Mouse (Mus musculus) midbrain, embryonic 15.5 days (tissue): Measurements from ENCODE around the gene Tmem170. TPM values are rescaled to one million over a fixed set of nuclear protein-coding genes. Genes with fewer than 3 reads are reported as not detected.
"Not testable (repeated sequence)": the region's sequence is repeated elsewhere in the genome, so short reads cannot be mapped to it uniquely, and the experiment has no call there.

Experiments used
- ATAC-seq: fragments of 200-750 bp; cut with Nextera tagmentation; replicated peaks from 2 replicates; pipeline ENCODE4 v1.8.0; 2017; ENCODE audit warnings: moderate TSS enrichment
- H3K27ac ChIP-seq: fragments of 300-500 bp; sonication (generic); 2 replicates; pipeline ENCODE4 v1.5.1; 2015; ENCODE audit warnings: mild to moderate bottlenecking, inconsistent platforms
- H3K27me3 ChIP-seq: fragments of 300-500 bp; sonication (generic); replicated peaks from 2 replicates; pipeline ENCODE4 v1.6.1; 2015; ENCODE audit warnings: inconsistent platforms
- H3K36me3 ChIP-seq: fragments of 300-500 bp; sonication (generic); replicated peaks from 2 replicates; pipeline ENCODE4 v1.6.1; 2015; ENCODE audit warnings: inconsistent platforms
- H3K4me1 ChIP-seq: fragments of 300-500 bp; sonication (generic); 2 replicates; pipeline ENCODE4 v1.6.1; 2015; ENCODE audit warnings: inconsistent platforms
- H3K4me2 ChIP-seq: fragments of 300-500 bp; sonication (generic); 2 replicates; pipeline ENCODE4 v1.6.1; 2015; ENCODE audit warnings: inconsistent platforms, mild to moderate bottlenecking, moderate library complexity
- H3K4me3 ChIP-seq: fragments of 300-500 bp; sonication (generic); 2 replicates; pipeline ENCODE4 v1.5.1; 2015; ENCODE audit warnings: mild to moderate bottlenecking, inconsistent platforms
- H3K9ac ChIP-seq: fragments of 300-500 bp; sonication (generic); 2 replicates; pipeline ENCODE4 v1.6.1; 2015; ENCODE audit warnings: mild to moderate bottlenecking, inconsistent platforms
- H3K9me3 ChIP-seq: fragments of 300-500 bp; sonication (generic); 2 replicates; pipeline ENCODE4 v1.6.1; 2016; ENCODE audit warnings: inconsistent platforms
- WGBS: fragments of 180-500 bp; shearing (Covaris S2); methylation state at CpG from one replicate; pipeline ENCODE4 v1.1.7; 2015; ENCODE audit warnings: mixed read lengths; 5-methylcytosine and 5-hydroxymethylcytosine counted together
- polyA plus RNA-seq: library from polyadenylated mRNA; unstranded; fragments of >200 nt; fragmentation: Nextera tagmentation; extraction: Ambion mirVana; gene quantifications from 2 replicates; pipeline ENCODE4 v1.2.1, GENCODE M21; 2015

The Tmem170 gene
- polyA plus RNA-seq, 1 experiment from 2014 or later: 3.7 TPM

DNA sequence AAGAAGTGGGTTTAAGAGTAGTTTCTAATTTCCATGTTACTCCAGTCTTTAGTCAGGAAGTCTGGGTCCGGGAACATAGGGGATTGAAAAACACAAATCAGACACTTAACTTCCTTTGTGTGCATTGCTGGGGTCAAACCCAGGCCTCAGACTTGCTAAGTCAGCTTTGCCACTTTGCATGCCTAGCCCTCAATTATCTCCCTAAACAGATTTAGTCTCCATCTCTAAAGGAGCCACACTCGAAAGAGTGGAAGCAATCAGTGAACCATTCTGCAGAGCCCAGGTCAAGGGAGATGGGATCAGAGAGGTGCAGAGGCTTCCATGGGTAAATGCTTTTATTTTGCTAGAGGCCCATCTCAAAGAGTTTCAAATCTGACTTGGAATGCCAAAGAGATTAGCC, 7.9 kb downstream of the Tmem170 start:
- Histone ChIP-seq H3K36me3 (no peaks in the 10 kb centered on the region), H3K27me3 (no peaks in the 10 kb centered on the region), H3K4me3 (no peak overlapping the region), H3K9me3 (no peaks in the 10 kb centered on the region), H3K9ac (no peak overlapping the region), H3K4me2 (no peak overlapping the region), H3K4me1 (no peaks in the 10 kb centered on the region), H3K27ac (no peak overlapping the region)
- no peak for ATAC-seq
- WGBS: 55% methylated on average over 2 of the region's 2 CpGs

DNA sequence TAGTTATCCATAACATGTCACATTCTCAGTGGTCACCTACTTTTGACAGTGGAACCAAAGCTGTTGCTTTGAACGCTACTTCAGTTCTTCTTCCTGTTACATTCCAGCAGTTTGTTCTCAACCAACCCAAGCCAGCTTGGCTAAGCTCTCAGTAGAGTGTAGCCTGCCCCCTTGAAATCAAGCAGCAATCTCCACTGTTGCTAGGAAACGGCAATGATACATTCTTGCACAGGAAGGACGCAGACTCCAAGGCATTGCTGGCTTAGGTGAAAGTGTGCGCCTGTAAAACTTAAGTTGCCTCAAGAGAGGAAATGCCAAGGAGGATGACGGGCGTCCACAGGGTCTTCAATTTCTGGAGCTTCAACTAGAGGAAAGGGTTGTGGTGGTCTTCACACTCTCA, 10.7 kb downstream of the Tmem170 start:
- Histone ChIP-seq H3K27me3 (no peaks in the 10 kb centered on the region), H3K9ac (no peak overlapping the region), H3K4me3 (no peak overlapping the region), H3K36me3 (no peaks in the 10 kb centered on the region), H3K27ac (no peak overlapping the region), H3K9me3 (no peaks in the 10 kb centered on the region), H3K4me2 (no peak overlapping the region), H3K4me1 (no peaks in the 10 kb centered on the region)
- ATAC-seq: no peak
- 89% methylated on average over 6 of the region's 6 CpGs for WGBS

- H3K27ac ChIP-seq: no peak overlapping the region
- no peaks in the 10 kb centered on the region for H3K36me3 ChIP-seq
- no peaks in the 10 kb centered on the region for H3K27me3 ChIP-seq
- H3K9ac ChIP-seq: no peak overlapping the region
- WGBS: 93% methylated on average over 8 of the region's 8 CpGs
- ATAC-seq: no peak
- no peaks in the 10 kb centered on the region for H3K4me1 ChIP-seq
- H3K4me3 ChIP-seq: no peak overlapping the region
- H3K4me2 ChIP-seq: no peak overlapping the region
- no peaks in the 10 kb centered on the region for H3K9me3 ChIP-seq
Observed at GRCm38 (mm10) chr8:111865130-111865852, 11.3 kb downstream of the Tmem170 start.

GRCm38 (mm10) chr8:111864648-111865047, 11.9 kb downstream of the Tmem170 start:
- Histone ChIP-seq H3K9ac (no peak overlapping the region), H3K4me2 (no peak overlapping the region), H3K4me3 (no peak overlapping the region), H3K27ac (no peak overlapping the region), H3K27me3 (no peaks in the 10 kb centered on the region), H3K9me3 (no peaks in the 10 kb centered on the region), H3K36me3 (no peaks in the 10 kb centered on the region), H3K4me1 (no peaks in the 10 kb centered on the region)
- ATAC-seq: no peak
- 94% methylated on average over 8 of the region's 8 CpGs for WGBS

DNA sequence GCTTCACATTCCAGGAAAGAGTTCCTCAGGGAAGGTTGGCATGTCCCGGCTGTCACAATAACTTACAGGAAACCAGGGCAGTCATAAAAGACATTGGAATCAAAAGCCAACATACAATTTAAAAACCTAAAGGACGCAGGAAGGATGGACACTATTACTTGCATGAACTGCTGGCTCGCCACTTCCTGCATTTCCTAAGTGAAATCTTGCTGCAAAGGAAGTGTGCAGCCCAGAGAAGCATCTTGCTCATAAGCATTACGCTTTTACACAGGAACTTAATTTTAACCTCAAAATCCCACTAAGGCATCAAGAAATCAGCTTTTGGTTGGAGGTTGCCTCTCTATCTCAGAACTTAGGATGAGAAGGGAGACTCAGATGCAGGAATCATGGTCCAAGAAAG, 13.3 kb downstream of the Tmem170 start:
- no peaks in the 10 kb centered on the region for H3K9me3 ChIP-seq
- H3K27ac ChIP-seq: no peak overlapping the region
- ATAC-seq: no peak
- WGBS: 85% methylated on average over 4 of the region's 4 CpGs
- H3K4me3 ChIP-seq: no peak overlapping the region
- H3K9ac ChIP-seq: no peak overlapping the region
- H3K4me1 ChIP-seq: no peaks in the 10 kb centered on the region
- H3K36me3 ChIP-seq: no peaks in the 10 kb centered on the region
- H3K27me3 ChIP-seq: no peaks in the 10 kb centered on the region
- no peak overlapping the region for H3K4me2 ChIP-seq

- H3K9me3 ChIP-seq: no peaks in the 10 kb centered on the region
- WGBS: 89% methylated on average over 12 of the region's 12 CpGs
- H3K4me2 ChIP-seq: no peak overlapping the region
- H3K4me3 ChIP-seq: no peak overlapping the region
- H3K36me3 ChIP-seq: no peaks in the 10 kb centered on the region
- peaks cover 18% of the 10 kb centered on the region for H3K4me1 ChIP-seq
- H3K27ac ChIP-seq: no peak overlapping the region
- no peak overlapping the region for H3K9ac ChIP-seq
- H3K27me3 ChIP-seq: no peaks in the 10 kb centered on the region
- no peak for ATAC-seq
Observed at GRCm38 (mm10) chr8:111855977-111856376, 20.6 kb downstream of the Tmem170 start.

- Histone ChIP-seq H3K9ac (peak within 1 kb of the TSS; percentile 87), H3K36me3 (no peaks in the 10 kb centered on the region), H3K27me3 (no peaks in the 10 kb centered on the region), H3K4me2 (peak within 1 kb of the TSS; percentile 86), H3K4me1 (peaks cover 19% of the 10 kb centered on the region), H3K4me3 (peak within 1 kb of the TSS; percentile 100), H3K9me3 (no peaks in the 10 kb centered on the region), H3K27ac (peak within 1 kb of the TSS; percentile 78)
- under 1% methylated on average over 53 of the region's 53 CpGs for WGBS
- ATAC-seq: peak; percentile 100
Observed at GRCm38 (mm10) chr8:111853861-111854501, 22.6 kb downstream of the Tmem170 start, which contains the start of gene Cfdp1. Gene Cfdp1 (minus strand): TSS chr8:111854291.

DNA sequence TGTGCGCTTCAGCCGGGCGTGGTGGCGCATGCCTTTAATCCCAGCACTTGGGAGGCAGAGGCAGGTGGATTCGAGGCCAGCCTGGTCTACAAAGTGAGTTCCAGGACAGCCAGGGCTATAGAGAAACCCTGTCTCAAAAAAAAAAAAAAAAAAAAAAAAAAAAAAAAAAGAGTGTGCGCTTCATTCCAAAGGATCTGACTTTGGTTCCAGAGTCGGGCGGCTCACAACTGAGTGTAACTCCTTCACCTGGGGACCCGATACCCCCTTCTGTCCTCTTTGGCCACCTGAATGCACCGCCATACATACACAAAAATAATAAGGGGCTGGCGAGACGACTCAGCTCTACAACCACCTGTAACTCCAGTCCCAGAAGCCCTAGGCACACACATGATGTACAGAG, 23.3 kb downstream of the Tmem170 start:
- peaks cover 19% of the 10 kb centered on the region for H3K4me1 ChIP-seq
- not testable (repeated sequence) for ATAC-seq, H3K27ac ChIP-seq, H3K36me3 ChIP-seq, H3K9me3 ChIP-seq, H3K27me3 ChIP-seq
- peak overlapping the region; percentile 86 for H3K4me2 ChIP-seq
- H3K4me3 ChIP-seq: peak overlapping the region; percentile 100
- H3K9ac ChIP-seq: peak overlapping the region; percentile 87; the same call in 1 of the 2 replicates
- 63% methylated on average over 12 of the region's 12 CpGs for WGBS

GRCm38 (mm10) chr8:111846746-111847145, 29.8 kb downstream of the Tmem170 start:
- Histone ChIP-seq H3K4me2 (no peak overlapping the region), H3K36me3 (peaks cover 5% of the 10 kb centered on the region; the same call in 1 of the 2 replicates), H3K4me3 (no peak overlapping the region), H3K9me3 (no peaks in the 10 kb centered on the region), H3K4me1 (0 out of 2 replicates have a peak, but pooled peaks cover 6% of the 10 kb centered on the region), H3K27ac (no peak overlapping the region), H3K27me3 (no peaks in the 10 kb centered on the region), H3K9ac (no peak overlapping the region)
- 95% methylated on average over 6 of the region's 6 CpGs for WGBS
- no peak for ATAC-seq

DNA sequence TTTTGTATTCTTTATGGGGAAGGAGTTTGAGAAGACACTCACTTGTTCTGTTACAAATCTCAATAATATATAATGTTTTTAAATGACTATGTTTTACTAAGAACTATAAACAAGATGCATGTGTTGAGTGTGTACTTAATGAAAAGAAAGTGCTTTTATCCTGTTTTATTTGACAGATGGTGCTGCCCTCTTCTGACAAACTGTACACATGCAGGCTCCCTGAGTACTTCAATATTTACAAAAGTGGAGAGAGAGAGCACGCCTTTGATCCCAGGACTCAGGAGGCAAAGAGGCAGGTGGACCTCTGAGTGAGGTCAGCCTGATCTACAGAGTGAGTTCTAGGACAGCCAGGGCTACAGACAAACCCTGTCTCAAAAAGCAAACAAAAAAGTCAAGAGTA, 41.0 kb downstream of the Tmem170 start:
- peaks cover 26% of the 10 kb centered on the region for H3K36me3 ChIP-seq
- WGBS: 46% methylated on average over 1 of the region's 1 CpGs
- H3K27me3 ChIP-seq: no peaks in the 10 kb centered on the region
- no peak overlapping the region for H3K27ac ChIP-seq
- no peaks in the 10 kb centered on the region for H3K9me3 ChIP-seq
- no peak overlapping the region for H3K4me2 ChIP-seq
- no peaks in the 10 kb centered on the region for H3K4me1 ChIP-seq
- no peak overlapping the region for H3K9ac ChIP-seq
- H3K4me3 ChIP-seq: no peak overlapping the region
- ATAC-seq: no peak

DNA sequence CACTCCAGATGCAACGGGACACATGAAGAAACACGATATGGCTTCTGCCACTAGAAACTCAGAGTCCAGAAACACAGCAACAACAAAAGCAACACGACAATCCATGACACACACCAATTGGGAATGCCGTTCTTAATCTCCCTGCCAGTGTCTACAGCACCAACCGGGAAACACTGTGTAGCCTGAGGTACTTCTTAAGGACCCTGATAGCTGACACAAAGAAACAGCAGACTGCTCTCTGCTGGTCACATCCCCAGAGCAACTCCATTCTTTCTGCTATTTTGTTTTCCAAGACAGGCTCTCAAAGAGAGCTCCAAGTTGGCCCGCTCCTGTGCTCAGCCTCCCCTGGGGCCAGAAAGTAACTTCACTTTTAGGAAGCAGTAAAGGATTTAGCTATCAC, 42.5 kb downstream of the Tmem170 start:
- H3K4me2 ChIP-seq: no peak overlapping the region
- no peak overlapping the region for H3K9ac ChIP-seq
- H3K27ac ChIP-seq: no peak overlapping the region
- 72% methylated on average over 6 of the region's 6 CpGs for WGBS
- H3K36me3 ChIP-seq: peaks cover 35% of the 10 kb centered on the region
- no peaks in the 10 kb centered on the region for H3K4me1 ChIP-seq
- H3K27me3 ChIP-seq: no peaks in the 10 kb centered on the region
- ATAC-seq: no peak
- H3K9me3 ChIP-seq: no peaks in the 10 kb centered on the region
- no peak overlapping the region for H3K4me3 ChIP-seq

GRCm38 (mm10) chr8:111832983-111833382, 43.6 kb downstream of the Tmem170 start:
- H3K9me3 ChIP-seq: no peaks in the 10 kb centered on the region
- H3K27me3 ChIP-seq: no peaks in the 10 kb centered on the region
- no peak overlapping the region for H3K9ac ChIP-seq
- peaks cover 32% of the 10 kb centered on the region for H3K36me3 ChIP-seq
- ATAC-seq: no peak
- no peak overlapping the region for H3K4me3 ChIP-seq
- no peaks in the 10 kb centered on the region for H3K4me1 ChIP-seq
- whole genome bisulfite sequencing: 88% methylated on average over 5 of the region's 5 CpGs
- no peak overlapping the region for H3K27ac ChIP-seq
- no peak overlapping the region for H3K4me2 ChIP-seq

DNA sequence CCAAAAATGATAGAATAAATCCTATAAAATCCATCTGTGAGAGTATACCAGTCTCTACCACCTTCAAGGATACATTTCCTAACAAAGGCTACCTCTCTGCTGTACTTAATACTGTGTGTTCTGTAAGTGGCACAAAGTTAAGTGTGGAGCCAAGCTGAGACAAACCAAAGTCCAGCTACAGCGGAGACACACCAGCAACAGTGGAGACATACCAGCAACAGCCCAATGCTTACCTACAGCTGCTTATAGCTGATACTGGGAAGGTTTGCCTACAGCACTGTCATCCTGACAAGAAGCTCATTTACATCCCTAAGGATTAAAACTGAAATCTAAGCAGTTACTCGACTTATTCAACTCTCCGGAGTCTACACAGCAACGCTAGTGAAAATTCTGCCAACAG, 44.6 kb downstream of the Tmem170 start:
- no peak overlapping the region for H3K4me2 ChIP-seq
- no peak overlapping the region for H3K4me3 ChIP-seq
- H3K27me3 ChIP-seq: no peaks in the 10 kb centered on the region
- H3K9me3 ChIP-seq: no peaks in the 10 kb centered on the region
- 82% methylated on average over 4 of the region's 4 CpGs for WGBS
- no peak overlapping the region for H3K27ac ChIP-seq
- H3K4me1 ChIP-seq: no peaks in the 10 kb centered on the region
- peaks cover 25% of the 10 kb centered on the region for H3K36me3 ChIP-seq
- ATAC-seq: no peak
- no peak overlapping the region for H3K9ac ChIP-seq
